Mouse (Mus musculus) layer of hippocampus, postnatal 14 days (tissue): Measurements from ENCODE around the gene BC028528. TPM values are rescaled to one million over a fixed set of nuclear protein-coding genes. Genes with fewer than 3 reads are reported as not detected.
A peak's percentile ranks its signal among the peaks of the same experiment; 100 is the strongest.
"Not testable (repeated sequence)": the region's sequence is repeated elsewhere in the genome, so short reads cannot be mapped to it uniquely, and the experiment has no call there.

Experiments
- DNase-seq, 2 experiments: peaks; one replicate each; pipeline ENCODE4 v3.0.0; 2021 to 2022; ENCODE audit warnings: low spot score in 2 of 2, mixed read lengths in 1 of 2
- total RNA-seq, 2 experiments: library from RNA; stranded (reverse); gene quantifications; 2 replicates each; pipeline ENCODE4 v1.2.3; 2021

The BC028528 gene
- total RNA-seq, 2 experiments from 2014 or later, result 6.4 to 9.6 TPM

DNA sequence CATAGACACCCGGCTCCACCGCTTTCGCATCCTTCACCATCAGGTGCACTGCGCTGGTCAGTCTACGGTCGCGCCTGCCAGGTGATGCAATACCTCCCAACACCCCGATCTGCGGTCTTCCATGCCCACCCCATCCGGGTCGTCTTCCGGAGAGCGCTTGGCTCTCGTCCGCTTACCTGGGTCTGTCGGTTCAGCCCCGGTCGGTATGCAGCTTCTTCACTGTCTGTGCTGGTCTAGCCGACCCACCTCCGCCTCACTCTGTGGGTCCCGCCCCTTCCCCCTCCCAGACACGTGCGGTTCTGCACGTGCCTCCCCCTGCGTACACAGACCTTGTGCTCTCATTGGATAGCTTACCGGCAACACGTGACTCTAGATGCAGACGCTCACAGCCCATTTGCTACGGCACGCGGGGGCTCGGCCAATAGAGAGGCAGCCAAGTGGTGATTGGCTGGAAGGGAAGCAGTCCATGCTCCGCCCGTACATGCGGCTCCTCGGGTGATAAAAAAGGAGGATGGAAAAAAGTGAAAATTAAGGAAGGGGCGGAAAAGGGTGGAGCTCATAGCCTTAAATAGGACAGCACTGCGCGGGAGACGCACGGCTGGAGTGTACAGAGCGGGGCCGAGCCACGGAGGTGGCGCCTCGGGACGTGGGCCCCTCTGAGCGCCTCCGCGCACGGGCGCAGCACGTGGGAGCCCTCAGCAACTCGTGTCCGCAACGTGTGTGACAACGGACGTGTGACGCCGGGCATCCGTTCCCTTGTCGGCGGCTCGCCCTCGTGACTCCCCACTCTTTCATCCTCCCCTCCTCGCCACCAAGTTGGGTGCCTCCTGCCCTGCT, 9.6 kb downstream of the BC028528 start, which contains the start of gene Ciart:
Ciart (minus strand) TSS at position 273 of the 837 bp plus-strand sequence.
- peak; percentile 96 to 98 for DNase-seq

DNA sequence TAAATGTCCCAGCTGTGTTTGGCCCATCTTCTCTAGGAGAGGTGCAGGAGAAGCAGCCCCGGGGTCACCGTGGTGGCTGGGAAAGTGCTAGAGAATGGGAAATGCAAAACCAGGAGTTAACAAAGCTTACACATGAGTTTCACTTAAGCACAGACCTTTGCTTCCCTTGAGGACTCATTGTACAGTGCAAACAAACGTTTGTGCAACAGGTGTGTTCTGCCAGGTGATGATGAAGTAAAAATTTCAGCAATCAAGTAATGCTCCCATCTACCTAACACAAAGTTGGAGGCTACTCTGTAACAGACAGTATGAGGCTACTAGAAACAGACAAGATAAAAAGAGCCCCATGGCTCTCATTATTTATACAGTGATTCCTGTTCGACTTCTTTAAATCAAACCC, 12.7 kb downstream of the BC028528 start:
- DNase-seq, result no peak

DNA sequence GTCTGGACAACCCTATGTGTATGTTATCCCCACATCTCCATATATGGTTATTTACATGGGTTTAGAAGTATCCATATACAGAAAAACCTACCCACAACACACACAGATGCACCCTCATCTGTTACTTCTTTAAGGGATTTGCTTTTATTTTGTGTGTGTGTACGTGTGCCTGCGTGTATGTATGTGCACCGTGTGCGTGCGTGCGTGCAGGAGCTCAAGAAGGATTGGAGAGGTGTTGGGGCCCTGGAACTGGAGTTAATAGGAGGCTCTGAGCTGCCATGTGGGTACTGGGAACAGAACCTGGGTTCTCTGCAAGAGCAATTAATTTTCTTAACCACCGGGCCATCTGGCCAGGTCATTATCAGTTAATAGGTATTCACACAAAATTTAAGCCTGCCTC, 19.8 kb downstream of the BC028528 start:
- no peak for DNase-seq

DNA sequence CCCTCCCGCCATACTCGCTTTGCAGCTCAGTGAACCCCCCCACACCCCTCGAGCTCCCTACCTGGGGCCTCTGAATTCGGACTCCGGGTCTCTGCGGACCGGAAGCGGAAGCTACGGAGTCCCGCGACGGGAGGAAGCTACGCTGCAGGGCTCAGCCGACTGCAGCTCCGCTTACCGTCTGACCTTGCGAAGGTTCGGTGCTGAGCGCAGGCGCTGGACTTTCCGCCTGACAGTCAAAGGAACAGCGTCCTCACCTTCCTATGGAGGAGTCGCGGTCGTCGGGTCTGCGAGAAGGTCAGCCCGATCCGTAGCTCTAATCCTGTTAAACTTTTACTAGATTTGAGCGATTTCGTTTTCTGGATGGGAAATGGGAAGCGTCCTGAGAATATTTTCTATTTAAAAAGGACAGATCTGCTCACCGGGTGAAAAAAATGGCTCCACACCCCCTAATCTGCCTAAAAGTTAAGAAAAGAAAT, 20.4 kb downstream of the BC028528 start, which contains the start of gene Mrps21:
Mrps21 (minus strand) TSS at position 128 of the 476 bp plus-strand sequence.
- DNase-seq, result peak; percentile 78 to 83

DNA sequence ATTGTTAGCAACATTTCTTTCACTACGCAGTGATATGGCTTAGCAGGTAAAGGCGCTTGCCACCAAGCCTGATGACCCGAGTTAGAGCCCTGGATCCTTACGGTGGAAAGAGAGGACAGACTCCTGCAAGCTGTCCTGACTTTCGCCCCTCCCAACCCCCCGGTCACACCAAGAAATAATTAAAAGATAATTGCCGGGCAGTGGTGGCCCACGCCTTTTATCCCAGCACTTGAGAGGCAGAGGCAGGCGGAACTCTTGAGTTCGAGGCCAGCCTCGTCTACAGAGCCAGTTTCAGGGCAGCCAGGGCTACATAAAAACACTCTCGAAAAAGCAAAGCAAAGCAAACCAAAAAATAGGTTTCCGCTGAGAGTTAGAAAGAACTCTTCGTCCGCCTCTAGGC, 20.8 kb downstream of the BC028528 start:
- no peak for DNase-seq

DNA sequence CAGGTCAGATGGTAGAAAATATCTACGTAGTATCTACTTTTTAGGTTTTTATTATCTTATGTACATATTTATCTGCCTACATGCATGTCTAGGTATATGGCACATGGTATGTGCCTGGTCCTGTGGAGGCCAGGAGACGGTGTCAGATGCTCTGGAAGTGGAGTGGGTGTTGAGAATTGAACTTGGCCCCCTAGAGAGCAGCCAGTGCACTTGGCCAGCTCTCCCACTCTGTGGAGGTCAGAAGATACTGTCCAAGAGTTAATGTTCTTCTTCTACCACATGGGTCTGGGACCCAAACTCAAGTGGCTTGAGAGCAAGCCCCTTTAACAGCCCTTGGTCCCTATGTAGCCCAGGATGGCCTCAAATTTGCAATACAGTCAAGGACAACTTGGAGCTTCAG, 24.4 kb downstream of the BC028528 start:
- DNase-seq, result no peak

DNA sequence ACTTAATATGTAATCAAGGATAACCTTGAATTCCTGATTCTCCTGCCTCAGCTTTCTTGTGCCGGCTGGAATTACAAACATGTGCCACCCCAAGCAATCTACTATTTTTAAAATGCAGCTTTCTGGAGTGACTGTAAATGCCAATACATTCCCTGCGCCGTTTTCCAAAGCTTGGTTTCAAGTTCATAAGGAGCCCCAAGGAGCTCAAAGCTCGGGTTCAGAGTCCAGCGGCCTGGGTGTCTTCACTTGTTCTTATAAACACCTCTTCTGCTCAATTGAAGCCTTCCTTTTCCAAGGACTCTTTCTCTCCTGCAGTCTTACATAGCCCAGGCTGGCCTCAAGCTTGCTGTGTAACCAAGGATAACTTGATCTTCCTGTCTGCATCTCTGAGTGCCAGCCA, 25.7 kb downstream of the BC028528 start:
- no peak for DNase-seq

DNA sequence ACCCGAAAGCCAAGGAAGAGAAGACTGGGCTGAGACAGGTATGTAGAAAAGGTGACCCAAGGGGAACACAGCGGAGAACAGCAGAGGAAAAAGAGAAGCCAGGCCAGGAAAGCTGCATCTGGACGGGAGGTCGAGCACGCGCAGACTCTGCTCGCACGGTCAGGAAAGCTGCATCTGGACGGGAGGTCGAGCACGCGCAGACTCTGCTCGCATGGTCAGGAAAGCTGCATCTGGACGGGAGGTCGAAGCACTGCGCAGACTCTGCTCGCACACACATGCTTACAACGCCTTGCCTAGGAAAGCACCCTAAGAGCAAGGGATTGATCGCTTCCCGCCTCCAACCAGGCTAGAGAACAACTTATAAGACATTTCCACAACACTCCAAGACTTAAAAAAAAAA, 26.2 kb downstream of the BC028528 start:
- DNase-seq, result no peak

DNA sequence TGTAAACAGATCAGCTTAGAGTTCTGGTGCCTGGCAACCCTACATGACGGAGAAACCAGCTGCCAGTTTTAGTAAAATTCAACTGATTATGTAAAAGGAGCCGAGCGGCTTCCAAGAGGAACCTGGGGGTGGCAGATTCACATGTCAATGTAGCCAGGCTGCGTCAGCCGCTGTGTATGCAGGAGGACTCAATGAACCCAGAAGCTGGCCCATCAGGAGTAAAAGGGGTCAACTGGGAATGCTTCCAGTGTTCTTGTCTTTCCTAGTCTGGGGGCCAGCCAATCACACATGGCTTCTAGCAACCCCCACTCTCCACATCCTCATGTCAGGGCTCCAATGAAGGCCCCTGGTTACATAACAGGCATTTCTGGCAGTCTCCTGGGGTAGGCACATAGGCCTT, 26.8 kb downstream of the BC028528 start:
- peak; percentile 53 to 77 for DNase-seq

DNA sequence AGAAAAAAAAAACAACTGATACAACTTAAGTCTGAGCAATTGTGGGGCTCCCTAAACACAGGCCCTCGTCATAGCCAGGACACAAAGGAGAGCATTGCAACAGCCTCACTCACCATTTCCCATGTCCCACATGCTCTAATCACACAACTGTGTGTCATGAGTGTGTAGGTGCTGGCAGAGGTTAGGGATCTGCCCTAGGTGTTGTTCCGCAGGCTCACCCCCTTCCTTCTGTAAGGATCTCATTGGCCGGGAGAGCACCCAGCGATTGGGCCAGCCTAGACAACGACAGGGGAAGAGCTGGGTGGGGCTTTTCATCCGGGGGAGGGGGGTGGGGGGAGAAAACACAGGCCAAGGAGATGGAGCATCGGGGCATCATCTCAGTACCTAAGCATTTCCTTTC, 28.2 kb downstream of the BC028528 start:
- no peak for DNase-seq

DNA sequence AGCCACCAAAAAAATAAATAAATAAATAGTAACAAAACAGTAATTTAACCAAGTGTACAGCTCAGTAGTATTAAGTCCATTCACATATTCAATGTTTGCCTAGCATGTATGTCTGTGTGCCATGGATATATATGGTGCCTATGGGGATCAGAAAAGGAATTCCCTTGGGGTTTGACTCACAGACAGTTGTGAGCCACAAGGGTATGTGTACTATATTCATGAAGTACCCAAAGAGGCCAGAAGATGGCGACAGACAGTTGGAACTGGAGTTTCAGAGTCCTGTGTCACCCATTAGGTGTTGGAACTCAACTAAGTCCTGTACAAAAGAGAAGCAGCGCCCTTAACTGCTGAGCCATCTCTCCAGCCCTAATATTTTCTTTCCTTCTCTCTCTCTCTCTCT, 30.0 kb downstream of the BC028528 start:
- peak; percentile 46 to 88 for DNase-seq

DNA sequence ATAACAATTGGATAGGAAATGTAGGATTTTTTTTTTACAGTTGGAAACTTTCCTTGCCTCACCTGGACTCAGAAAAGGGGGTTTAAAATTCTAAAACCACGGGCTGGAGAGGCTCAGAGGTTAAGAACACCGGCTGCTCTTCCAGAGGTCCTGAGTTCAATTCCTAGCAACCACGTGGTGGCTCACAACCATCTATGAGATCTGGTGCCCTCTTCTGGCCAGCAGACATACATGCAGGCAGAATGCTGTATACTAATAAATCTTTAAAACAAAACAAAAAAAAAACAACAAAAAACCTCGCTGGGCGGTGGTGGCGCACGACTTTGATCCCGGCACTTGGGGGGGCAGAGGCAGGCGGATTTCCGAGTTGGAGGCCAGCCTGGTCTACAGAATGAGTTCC, 30.6 kb downstream of the BC028528 start:
- DNase-seq, result no peak

DNA sequence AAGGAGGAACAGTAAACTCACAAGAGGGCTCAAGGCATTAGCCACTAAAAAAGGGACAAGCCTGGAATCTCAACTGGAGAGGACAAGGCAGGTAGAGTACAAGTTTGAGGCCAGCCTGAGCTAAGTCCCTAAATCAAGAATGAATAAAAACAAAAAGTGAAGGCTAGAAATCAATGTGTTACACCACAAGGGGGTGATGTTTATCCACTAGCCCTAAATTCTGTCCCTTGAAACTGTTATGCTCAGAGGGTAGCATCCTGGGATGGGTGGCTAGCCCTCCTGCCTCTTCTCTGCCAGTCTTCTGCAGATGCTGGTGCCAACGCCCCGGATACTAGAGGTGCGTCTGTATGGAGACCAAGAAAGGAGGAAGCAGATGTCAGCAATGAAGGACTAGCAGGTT, 31.5 kb downstream of the BC028528 start:
- DNase-seq, result no peak

DNA sequence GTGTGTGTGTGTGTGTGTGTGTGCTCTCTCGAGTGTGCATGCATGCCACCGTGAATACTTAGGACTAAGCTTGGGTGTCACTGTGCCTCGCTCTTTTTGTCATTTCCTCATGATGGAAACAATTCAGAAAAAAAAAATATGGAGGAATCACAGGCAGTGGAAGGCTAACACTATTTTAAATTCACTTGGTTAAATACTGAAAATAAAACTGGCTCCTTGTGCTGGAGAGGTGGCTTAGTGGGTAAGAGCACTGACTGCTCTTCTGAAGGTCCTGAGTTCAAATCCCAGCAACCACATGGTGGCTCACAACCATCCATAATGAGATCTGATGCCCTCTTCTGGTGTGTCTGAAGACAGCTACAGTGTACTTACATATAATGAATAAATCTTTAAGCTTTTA, 33.5 kb downstream of the BC028528 start:
- DNase-seq, result not testable (repeated sequence)

DNA sequence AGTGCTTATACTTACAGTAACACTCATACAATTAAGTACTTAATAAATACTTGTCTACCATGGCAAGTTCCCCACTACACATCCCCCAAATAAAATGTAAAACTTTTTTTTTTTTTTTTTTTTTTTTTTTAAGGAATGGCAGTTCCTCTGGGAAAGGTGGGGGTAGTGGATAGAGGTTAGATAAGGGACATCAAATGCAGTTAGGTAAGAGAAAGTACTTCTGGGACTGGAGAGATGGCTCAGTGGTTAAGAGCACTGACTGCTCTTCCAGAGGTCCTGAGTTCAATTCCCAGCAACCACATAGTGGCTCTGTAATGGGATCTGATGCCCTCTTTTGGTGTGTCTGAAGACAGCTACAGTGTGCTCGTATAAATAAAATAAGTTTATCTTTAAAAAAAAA, 34.8 kb downstream of the BC028528 start:
- not testable (repeated sequence) for DNase-seq

DNA sequence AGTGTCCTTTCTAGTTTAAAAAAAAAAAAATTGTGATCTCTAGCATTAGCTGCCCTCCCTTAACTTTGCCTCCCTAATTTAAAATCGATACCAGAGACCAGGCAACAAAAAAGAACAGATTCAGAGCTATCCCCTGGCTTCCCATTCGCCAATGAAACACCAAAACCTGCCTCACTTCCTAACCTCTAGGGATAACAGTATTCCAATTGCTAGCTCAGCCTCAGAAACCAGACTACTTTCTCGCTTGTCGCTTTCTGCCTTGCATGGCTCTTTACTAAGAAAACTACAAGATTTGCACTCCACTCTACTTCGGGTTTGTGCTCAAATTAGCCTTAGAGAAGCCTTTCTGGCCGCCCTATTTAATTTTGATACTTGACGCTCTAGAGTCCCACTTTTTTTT, 35.7 kb downstream of the BC028528 start:
- DNase-seq, result no peak

DNA sequence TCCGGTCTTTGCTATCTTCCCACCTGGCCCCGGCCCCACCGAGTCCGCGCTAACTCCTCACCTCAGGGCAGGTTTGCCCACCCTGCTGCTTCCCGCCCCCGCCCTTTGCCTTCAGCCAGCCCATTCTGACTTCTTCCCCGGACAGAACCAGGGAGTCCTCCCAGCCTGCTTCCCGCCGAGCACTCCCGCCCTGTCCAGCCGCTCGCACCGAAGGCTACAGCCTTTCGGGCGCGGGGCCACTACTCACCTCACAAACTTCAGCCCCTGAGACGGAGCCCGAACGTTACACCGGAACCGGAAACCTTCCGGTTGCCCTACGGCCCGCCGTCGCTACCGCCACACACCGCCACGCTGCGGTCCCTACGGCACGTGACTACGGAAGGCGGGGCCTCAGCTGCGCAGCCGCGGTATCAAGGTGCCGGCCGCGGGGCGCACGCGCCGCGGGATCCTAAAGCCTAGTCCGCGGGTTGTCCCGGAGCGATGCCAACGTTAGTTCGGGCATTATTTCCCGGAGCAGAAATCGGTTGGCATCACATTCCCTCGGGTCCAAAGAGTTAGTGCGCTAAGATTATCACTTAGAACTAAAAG, 36.2 kb downstream of the BC028528 start, which contains the start of gene Prpf3:
Prpf3 (minus strand) TSS at position 384 of the 588 bp plus-strand sequence.
- DNase-seq, result peak; percentile 89 to 95

DNA sequence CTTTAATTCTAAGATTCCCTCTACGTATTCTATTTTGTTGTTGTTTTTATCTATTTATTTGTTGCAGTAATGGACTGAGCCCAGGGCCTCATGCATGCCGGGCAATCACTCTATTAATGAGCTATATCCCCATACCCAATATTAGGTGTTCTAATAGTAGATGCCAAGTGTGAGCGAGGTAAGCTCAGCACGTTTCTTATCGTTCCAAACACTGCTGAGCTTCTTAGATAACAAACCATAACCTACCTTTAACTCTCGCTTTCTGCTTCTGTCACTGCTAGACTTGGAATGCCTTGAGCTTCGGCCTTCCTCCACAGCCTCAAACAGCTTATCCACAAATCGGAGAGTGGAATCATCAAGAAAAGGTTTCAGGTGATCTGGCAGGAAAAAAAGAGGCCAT, 40.5 kb downstream of the BC028528 start:
- no peak for DNase-seq

DNA sequence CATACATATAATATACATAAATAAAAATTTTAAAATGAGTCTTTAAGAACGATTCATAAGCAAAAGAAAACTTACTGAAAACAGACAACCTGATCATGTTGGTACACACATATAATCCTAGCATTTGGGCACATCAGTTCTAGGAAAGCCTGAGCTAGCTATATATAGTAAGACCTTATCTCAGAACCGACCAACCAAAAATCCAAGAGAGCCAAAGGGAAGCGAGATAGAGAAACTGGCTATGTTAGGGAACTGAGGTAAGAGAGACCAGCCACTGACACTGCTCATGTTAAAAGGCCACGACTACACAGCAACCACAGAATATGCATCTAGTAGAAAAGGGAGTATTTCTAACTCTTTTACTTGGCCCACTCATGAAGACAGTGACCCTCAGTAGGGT, 41.2 kb downstream of the BC028528 start:
- DNase-seq, result no peak

DNA sequence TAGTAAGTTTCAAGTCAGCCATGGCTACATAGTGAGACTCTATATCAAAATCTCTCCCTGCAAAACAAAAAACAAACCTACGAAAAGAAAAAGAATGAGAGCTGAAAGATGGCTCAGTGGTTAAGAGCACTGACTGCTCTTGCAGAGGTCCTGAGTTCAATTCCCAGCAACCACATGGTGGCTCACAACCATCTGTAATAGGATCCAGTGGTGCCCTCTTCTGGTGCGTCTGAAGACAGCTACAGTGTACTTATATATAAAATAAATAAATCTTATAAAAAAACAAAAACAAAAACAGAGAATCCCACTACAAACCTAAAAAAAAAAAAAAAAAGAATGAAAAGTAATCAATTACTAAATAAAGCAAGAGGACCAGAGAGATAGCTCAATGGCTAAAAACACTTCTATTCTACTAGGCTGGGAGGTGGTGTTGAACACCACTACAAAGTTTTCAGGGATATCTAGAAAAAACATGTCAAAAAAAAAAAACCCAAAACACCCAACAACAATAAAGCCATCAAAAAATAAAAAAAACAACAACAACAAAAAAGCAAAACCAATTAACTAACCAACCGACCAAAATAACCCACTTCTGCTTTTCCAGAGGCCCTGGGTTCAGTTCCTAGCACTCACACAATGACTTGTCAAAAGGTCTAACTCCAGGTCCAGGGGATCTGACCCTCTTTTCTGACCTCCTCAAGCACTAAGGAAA, 49.1 kb downstream of the BC028528 start:
- no peak for DNase-seq

DNA sequence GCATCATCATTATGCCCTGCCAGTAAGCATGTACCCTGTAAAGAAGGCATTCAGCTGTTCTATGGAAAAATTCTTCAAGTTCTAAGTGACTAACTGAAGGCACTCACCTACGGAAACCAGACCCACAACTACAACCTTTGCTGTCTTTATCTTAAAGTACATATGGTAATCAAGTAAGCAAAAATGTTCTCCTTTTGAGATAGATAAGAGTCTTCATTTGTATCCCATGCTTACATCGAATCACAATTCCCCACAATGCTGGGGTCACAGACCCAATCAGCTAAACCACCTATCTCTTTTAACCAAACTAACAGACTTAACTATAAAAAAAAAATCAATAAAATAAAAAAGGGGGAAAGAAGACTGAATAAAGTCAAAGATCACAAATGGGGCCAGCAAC, 52.6 kb downstream of the BC028528 start:
- no peak for DNase-seq
